Mouse (Mus musculus) lung, postnatal 0 days (tissue): Measurements from ENCODE around the gene Fam3c.

Experiments used
- CTCF ChIP-seq: IDR thresholded peaks from 2 replicates; pipeline ENCODE4 v1.5.1; 2016; ENCODE audit warnings: antibody characterized with exemption, mild to moderate bottlenecking
- EP300 ChIP-seq: IDR thresholded peaks from 2 replicates; pipeline ENCODE4 v1.6.1; 2016; ENCODE audit warnings: antibody characterized with exemption, mild to moderate bottlenecking, control low read depth

GRCm38 (mm10) chr6:22380269-22380668 lies 24.2 kb upstream of the Fam3c start:
- TF ChIP-seq EP300 (no peak), CTCF (no peak)
